Mouse (Mus musculus): ENCODE results near the gene Nhlrc3. TPM values are rescaled to one million over a fixed set of nuclear protein-coding genes. Genes with fewer than 3 reads are reported as not detected.

Nhlrc3 gene
- total RNA-seq, 2 experiments from 2014 or later: 0.96 to 3.4 TPM

Other genes with a start within 250 kb of the Nhlrc3 start
- gene Proser1, start 334 bp upstream of the Nhlrc3 start, total RNA-seq (2015; ENCODE audit: low replicate concordance): 10.4 and 11.7 TPM in 2 replicates
- 0.34 and 1.1 TPM in 2 replicates for gene Proser1, start 334 bp upstream of the Nhlrc3 start, total RNA-seq (2017; ENCODE audit: low replicate concordance)
- not detected in 2 replicates for gene Stoml3, start 25.3 kb upstream of the Nhlrc3 start, total RNA-seq (2015; ENCODE audit: low replicate concordance)
- gene Stoml3, start 25.3 kb upstream of the Nhlrc3 start, total RNA-seq (2017; ENCODE audit: low replicate concordance): not detected in 2 replicates
- gene Frem2, start 194.0 kb upstream of the Nhlrc3 start, total RNA-seq (2015; ENCODE audit: low replicate concordance): not detected in 2 replicates
- not detected in 2 replicates for gene Frem2, start 194.0 kb upstream of the Nhlrc3 start, total RNA-seq (2017; ENCODE audit: low replicate concordance)